In genomic region chr15:8686846-8687245, GRCm38 (mm10) we compare ENCODE assay signal across 13 mouse cellular contexts.
"Had no signal": no experiment of that assay in that cellular context is flagged by ENCODE, and none has a peak within 500 bp of the region (broad histone marks: within the 10 kb centered on the region; RNA-seq: fewer than 3 reads in every experiment).

No protein-coding gene starts in this region.

- H3K9ac ChIP-seq: limb, embryonic 12.5 days; liver, embryonic 14.5 days; midbrain, embryonic 13.5 days had no signal

- H3K36me3 ChIP-seq: midbrain, embryonic 13.5 days had no signal

- H3K4me3 ChIP-seq: limb, embryonic 12.5 days; midbrain, embryonic 13.5 days had no signal

- H3K27ac ChIP-seq: kidney, postnatal 0 days; limb, embryonic 12.5 days; liver, embryonic 14.5 days; midbrain, embryonic 13.5 days had no signal

- DNase-seq: kidney, adult 9 months; kidney, postnatal 36 days; layer of hippocampus, adult 9-11 months; liver; lung, adult 18-20 months; lung, postnatal 36 days; right cerebral cortex, adult 18-20 months; right cerebral cortex, postnatal 25 days; thymus, postnatal 36 days had no signal

- H3K9me3 ChIP-seq: limb, embryonic 12.5 days; midbrain, embryonic 13.5 days had no signal

- H3K27me3 ChIP-seq: limb, embryonic 12.5 days; midbrain, embryonic 13.5 days had no signal

- H3K4me1 ChIP-seq: midbrain, embryonic 13.5 days had no signal

- ATAC-seq: midbrain, embryonic 13.5 days had no signal

- H3K4me2 ChIP-seq: limb, embryonic 12.5 days; midbrain, embryonic 13.5 days had no signal
